Mouse (Mus musculus) ES-E14 (cell line): ENCODE measurements at regions not wholly inside any gene's neighbourhood (a gene's known extent, or its start where the extent isn't known, plus 50 kb on each side); places are given as distances from the start of the nearest gene placed in this dataset.

Experiments used
- DNase-seq: peaks from one replicate; pipeline ENCODE4 v3.0.0-alpha.2; 2013; ENCODE audit warnings: low read depth, low spot score
- H3K27ac ChIP-seq: 2 replicates; pipeline ENCODE4 v1.5.1; 2012; ENCODE audit warnings: low read depth, mild to moderate bottlenecking, low read length, moderate library complexity, mixed read lengths; ENCODE audit not compliant: poor library complexity, insufficient read depth, severe bottlenecking
- H3K36me3 ChIP-seq: 2 replicates; pipeline ENCODE4 v1.6.1; 2012; ENCODE audit warnings: mild to moderate bottlenecking, low read length, moderate library complexity, mixed read lengths; ENCODE audit not compliant: control insufficient read depth, poor library complexity, insufficient read depth, severe bottlenecking
- H3K4me1 ChIP-seq, 2 experiments: fragments of 150-350 bp in 1 of 2; sonication (generic) in 1 of 2; 2 replicates each; pipeline ENCODE4 v1.6.1; 2012; ENCODE audit warnings: low read length in 2 of 2, mild to moderate bottlenecking in 1 of 2, mixed read lengths in 1 of 2; ENCODE audit not compliant: control insufficient read depth in 2 of 2, insufficient read depth in 2 of 2, poor library complexity in 1 of 2
- H3K4me3 ChIP-seq, 2 experiments: fragments of 150-350 bp in 1 of 2; sonication (generic) in 1 of 2; 2 replicates each; pipeline ENCODE4 v1.5.1; 2012; ENCODE audit warnings: low read length in 2 of 2, low read depth in 1 of 2, mild to moderate bottlenecking in 1 of 2, mixed read lengths in 1 of 2; ENCODE audit not compliant: insufficient read depth in 1 of 2, poor library complexity in 1 of 2, severe bottlenecking in 1 of 2
- H3K9ac ChIP-seq: 2 replicates; pipeline ENCODE4 v1.6.1; 2012; ENCODE audit warnings: low read depth, mild to moderate bottlenecking, low read length, mixed read lengths; ENCODE audit not compliant: poor library complexity, insufficient read depth, severe bottlenecking
- H3K9me3 ChIP-seq: fragments of 150-350 bp; sonication (generic); 2 replicates; pipeline ENCODE4 v1.6.1; 2012; ENCODE audit warnings: low read depth, mild to moderate bottlenecking, low read length; ENCODE audit not compliant: control insufficient read depth, insufficient read depth
- CHD2 ChIP-seq: IDR thresholded peaks from 2 replicates; pipeline ENCODE4 v1.6.1; 2014; ENCODE audit warnings: mild to moderate bottlenecking, low read depth, low read length, inconsistent platforms
- HCFC1 ChIP-seq: IDR thresholded peaks from 2 replicates; pipeline ENCODE4 v1.6.1; 2012; ENCODE audit warnings: low read length, inconsistent platforms, borderline replicate concordance; ENCODE audit not compliant: insufficient read depth
- MAFK ChIP-seq: IDR thresholded peaks from 2 replicates; pipeline ENCODE4 v1.6.1; 2014; ENCODE audit warnings: mild to moderate bottlenecking, low read depth, low read length, inconsistent platforms; ENCODE audit not compliant: insufficient read depth
- ZC3H11A ChIP-seq: IDR thresholded peaks from 2 replicates; pipeline ENCODE4 v1.6.1; 2012; ENCODE audit warnings: low read depth, mild to moderate bottlenecking, inconsistent platforms, low read length, borderline replicate concordance
- ZNF384 ChIP-seq: IDR thresholded peaks from 2 replicates; pipeline ENCODE4 v1.6.1; 2012; ENCODE audit warnings: low read depth, low read length, inconsistent platforms
- in situ Hi-C, 2 experiments: fragments of 600-800 bp; cut with MboI; formaldehyde crosslinking; loops; one replicate each; pipeline ENCODE4 v1.15.1; 2025; ENCODE audit warnings: low sequenced_read_pairs in 2 of 2, inconsistent platforms in 1 of 2; ENCODE audit not compliant: unreplicated experiment in 2 of 2

DNA sequence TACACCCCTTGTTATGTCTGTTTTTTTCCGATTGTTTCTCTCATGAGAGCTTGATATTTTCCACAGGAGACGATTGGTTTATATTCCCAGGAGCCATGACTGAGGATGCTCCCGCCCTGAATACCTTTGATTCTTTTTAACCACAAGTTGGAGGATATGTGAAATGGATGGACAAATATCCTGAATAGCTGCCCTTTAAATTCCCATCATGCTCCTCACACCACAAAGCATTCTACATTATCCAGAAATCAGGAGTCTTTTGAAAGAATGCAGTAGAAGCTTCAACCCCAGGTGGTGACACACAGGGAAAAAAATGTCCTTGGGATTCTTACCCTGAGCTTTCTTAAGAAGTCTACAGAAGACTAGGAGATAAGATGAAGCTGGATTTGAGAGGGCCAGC is 727.9 kb downstream of the Inhba start:
- no peak for DNase-seq
- H3K9ac ChIP-seq: no peak overlapping the region
- no peak overlapping the region for H3K4me3 ChIP-seq
- H3K4me1 ChIP-seq: no peaks in the 10 kb centered on the region; a peak in 1 of 4 replicates
- no peak overlapping the region for H3K27ac ChIP-seq
- H3K9me3 ChIP-seq: no peaks in the 10 kb centered on the region
- H3K36me3 ChIP-seq: no peaks in the 10 kb centered on the region
- TF ChIP-seq CHD2 (no peak), MAFK (no peak), HCFC1 (no peak), ZC3H11A (no peak), ZNF384 (no peak)
- in situ Hi-C loops: no loop called here

DNA sequence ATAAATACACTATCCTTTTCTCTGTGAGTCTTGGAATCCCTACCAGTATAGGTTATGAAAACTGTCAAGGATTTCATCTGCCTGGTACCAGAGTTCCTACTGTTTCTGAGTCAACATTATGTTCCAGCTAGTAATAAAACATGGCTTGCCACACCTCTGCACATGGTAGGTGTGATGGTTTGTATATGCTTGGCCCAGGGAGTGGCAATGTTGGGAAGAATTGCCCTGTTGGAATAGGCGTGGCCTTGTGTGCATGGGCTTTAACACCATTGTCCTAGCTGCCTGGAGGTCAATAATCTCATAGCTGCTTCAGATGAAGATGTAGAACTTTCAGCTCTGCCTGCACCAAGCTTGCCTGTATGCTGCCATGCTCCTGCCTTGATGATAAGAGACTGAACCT is 732.6 kb downstream of the Inhba start:
- Histone ChIP-seq H3K9ac (no peak overlapping the region), H3K4me3 (no peak overlapping the region), H3K9me3 (no peaks in the 10 kb centered on the region), H3K36me3 (no peaks in the 10 kb centered on the region), H3K4me1 (no peaks in the 10 kb centered on the region; a peak in 1 of 4 replicates), H3K27ac (no peak overlapping the region)
- DNase-seq: no peak
- TF ChIP-seq CHD2 (no peak), ZNF384 (no peak), HCFC1 (no peak), ZC3H11A (no peak), MAFK (no peak)
- in situ Hi-C loops: no loop called here

DNA sequence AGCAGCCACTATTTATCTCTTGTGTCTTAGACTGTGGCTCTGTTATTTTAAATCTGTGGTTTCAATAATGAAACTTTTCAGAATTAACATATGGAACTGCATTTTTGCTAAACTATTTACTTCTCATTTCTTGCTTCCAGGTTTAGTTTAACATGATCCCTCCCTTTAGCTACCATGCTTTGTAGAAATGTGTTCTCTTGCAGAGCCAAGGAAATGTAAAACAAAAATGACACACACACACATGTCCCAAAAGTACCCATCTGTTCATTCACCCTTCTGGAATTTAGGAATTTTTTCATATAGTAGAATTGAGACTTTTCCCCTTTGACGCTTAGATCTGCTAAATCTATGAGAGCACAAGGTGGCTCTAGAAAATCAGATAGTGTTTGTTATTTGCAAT is 734.0 kb downstream of the Inhba start:
- TF ChIP-seq CHD2 (no peak), ZNF384 (no peak), MAFK (no peak), ZC3H11A (no peak), HCFC1 (no peak)
- no peaks in the 10 kb centered on the region for H3K36me3 ChIP-seq
- no peaks in the 10 kb centered on the region; a peak in 1 of 4 replicates for H3K4me1 ChIP-seq
- no peak for DNase-seq
- H3K9ac ChIP-seq: no peak overlapping the region
- no peaks in the 10 kb centered on the region for H3K9me3 ChIP-seq
- in situ Hi-C loops: no loop called here
- no peak overlapping the region for H3K27ac ChIP-seq
- H3K4me3 ChIP-seq: no peak overlapping the region

DNA sequence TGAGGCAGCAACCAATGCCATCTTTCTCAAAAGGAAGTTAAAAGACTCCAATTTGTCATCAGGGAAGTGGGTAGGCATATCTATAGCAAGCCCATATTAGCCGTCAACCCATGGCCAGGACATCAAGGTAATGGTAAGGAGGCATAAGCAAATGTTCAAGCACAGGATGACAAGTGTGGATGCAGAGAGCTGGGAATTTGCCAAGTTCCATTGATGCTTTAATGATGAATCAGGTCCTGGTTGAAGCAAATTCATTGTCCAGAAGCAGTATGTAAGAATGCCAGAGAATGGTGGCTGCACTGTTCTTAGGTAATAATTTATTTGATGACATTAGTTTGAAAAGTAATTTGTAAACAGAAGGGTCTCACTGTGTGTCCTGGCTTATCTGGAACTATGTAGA is 734.8 kb downstream of the Inhba start:
- no peaks in the 10 kb centered on the region; a peak in 1 of 4 replicates for H3K4me1 ChIP-seq
- H3K36me3 ChIP-seq: no peaks in the 10 kb centered on the region
- H3K4me3 ChIP-seq: no peak overlapping the region
- no peak overlapping the region for H3K27ac ChIP-seq
- in situ Hi-C loops: no loop called here
- DNase-seq: no peak
- TF ChIP-seq MAFK (no peak), CHD2 (no peak), ZC3H11A (no peak), HCFC1 (no peak), ZNF384 (no peak)
- no peak overlapping the region for H3K9ac ChIP-seq
- no peaks in the 10 kb centered on the region for H3K9me3 ChIP-seq

DNA sequence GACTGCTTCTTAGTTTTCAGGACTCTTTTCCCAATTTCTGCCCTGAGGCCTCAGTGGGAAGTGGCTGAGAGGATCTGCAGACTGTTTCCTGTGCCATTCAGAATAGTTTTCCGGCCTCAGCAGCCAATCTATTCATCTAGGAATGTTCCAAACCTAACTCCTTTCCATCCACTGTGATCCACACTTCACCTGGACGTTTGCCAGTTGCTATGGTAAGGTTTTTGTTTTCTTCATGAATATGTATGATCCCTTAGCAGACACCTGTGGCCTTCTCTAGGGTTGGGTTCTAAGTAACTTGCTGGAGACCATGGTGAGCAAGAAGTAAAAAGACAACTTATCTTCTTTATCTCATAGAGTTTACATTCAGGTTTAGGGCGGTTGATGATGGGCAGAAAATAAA is 744.6 kb downstream of the Inhba start:
- Histone ChIP-seq H3K36me3 (no peaks in the 10 kb centered on the region), H3K4me3 (no peak overlapping the region), H3K4me1 (no peaks in the 10 kb centered on the region), H3K27ac (no peak overlapping the region), H3K9me3 (no peaks in the 10 kb centered on the region), H3K9ac (no peak overlapping the region)
- no peak for DNase-seq
- in situ Hi-C loops: loop anchor here in 1 of 2 experiments (25.0 kb wide), 1 partner anchor 744 kb away; the partner anchor contains the start of gene Inhba
- no peak for TF ChIP-seq ZNF384
- TF ChIP-seq CHD2: no peak
- no peak for TF ChIP-seq MAFK
- TF ChIP-seq HCFC1: no peak
- TF ChIP-seq ZC3H11A: no peak
